Mouse (Mus musculus) myocyte (in vitro differentiated cells): Measurements from ENCODE around the gene Sag. TPM values are rescaled to one million over a fixed set of nuclear protein-coding genes. Genes with fewer than 3 reads are reported as not detected.

Source experiments
- H3K27me3 ChIP-seq: one replicate; pipeline ENCODE4 v1.6.1; 2011; ENCODE audit not compliant: control insufficient read depth, insufficient read depth, insufficient read length
- H3K36me3 ChIP-seq: one replicate; pipeline ENCODE4 v1.6.1; 2011; ENCODE audit not compliant: control insufficient read depth, insufficient read depth
- H3K4me2 ChIP-seq: one replicate; pipeline ENCODE4 v1.6.1; 2011; ENCODE audit warnings: low read depth, control low read depth
- H3K4me3 ChIP-seq: one replicate; pipeline ENCODE4 v1.5.1; 2011; ENCODE audit warnings: mild to moderate bottlenecking, control low read depth, moderate library complexity
- H3K79me2 ChIP-seq: one replicate; pipeline ENCODE4 v1.6.1; 2011; ENCODE audit not compliant: control insufficient read depth, insufficient read depth
- H3ac ChIP-seq: one replicate; pipeline ENCODE4 v1.6.1; 2011; ENCODE audit not compliant: control insufficient read depth, insufficient read length
- CEBPB ChIP-seq: IDR thresholded peaks from 2 replicates; pipeline ENCODE4 v1.6.1; 2011; ENCODE audit warnings: mild to moderate bottlenecking, moderate library complexity; ENCODE audit not compliant: poor library complexity, insufficient read depth, severe bottlenecking
- E2F4 ChIP-seq: IDR thresholded peaks from one replicate; pipeline ENCODE4 v1.6.1; 2011; ENCODE audit warnings: mild to moderate bottlenecking, control low read depth, moderate library complexity; ENCODE audit not compliant: insufficient read depth
- MAX ChIP-seq: IDR thresholded peaks from one replicate; pipeline ENCODE4 v1.6.1; 2011; ENCODE audit warnings: low read depth, mild to moderate bottlenecking, control low read depth
- MYOD1 ChIP-seq, 3 experiments: IDR thresholded peaks; one replicate each; pipeline ENCODE4 v1.6.1; 2011; ENCODE audit warnings: control low read depth in 2 of 3, low read depth in 2 of 3, mild to moderate bottlenecking in 2 of 3, moderate library complexity in 1 of 3; ENCODE audit not compliant: insufficient read length in 2 of 3, control insufficient read depth in 1 of 3
- MYOG ChIP-seq, 3 experiments: IDR thresholded peaks; one replicate each; pipeline ENCODE4 v1.6.1; 2011; ENCODE audit warnings: control low read depth in 2 of 3, low read depth in 2 of 3, mild to moderate bottlenecking in 2 of 3; ENCODE audit not compliant: insufficient read length in 2 of 3, control insufficient read depth in 1 of 3, insufficient read depth in 1 of 3
- POLR2A ChIP-seq: IDR thresholded peaks from one replicate; pipeline ENCODE4 v1.6.1; 2011; ENCODE audit warnings: low read depth, mild to moderate bottlenecking, control low read depth, moderate library complexity; ENCODE audit not compliant: insufficient read length
- POLR2AphosphoS2 ChIP-seq: IDR thresholded peaks from one replicate; pipeline ENCODE4 v1.6.1; 2011; ENCODE audit warnings: low read depth, control low read depth; ENCODE audit not compliant: insufficient read length
- SRF ChIP-seq: IDR thresholded peaks from one replicate; pipeline ENCODE4 v1.6.1; 2011; ENCODE audit warnings: low read depth; ENCODE audit not compliant: control insufficient read depth, insufficient read length
- TCF12 ChIP-seq: IDR thresholded peaks from one replicate; pipeline ENCODE4 v1.6.1; 2011; ENCODE audit warnings: mild to moderate bottlenecking, control low read depth; ENCODE audit not compliant: poor library complexity, insufficient read depth, severe bottlenecking
- TCF3 ChIP-seq: IDR thresholded peaks from one replicate; pipeline ENCODE4 v1.6.1; 2011; ENCODE audit warnings: low read depth, control low read depth; ENCODE audit not compliant: insufficient read length
- USF1 ChIP-seq: IDR thresholded peaks from one replicate; pipeline ENCODE4 v1.6.1; 2011; ENCODE audit warnings: low read depth, mild to moderate bottlenecking, control low read depth, moderate library complexity
- polyA plus RNA-seq: library from polyadenylated mRNA; unstranded; fragments of >200 nt; fragmentation: generic; extraction: Trizol; gene quantifications from one replicate; pipeline ENCODE4 v1.2.1, GENCODE M21; 2012; ENCODE audit warnings: missing spikeins

Gene Sag
- polyA plus RNA-seq, 1 experiment = 0.72 TPM

- TF ChIP-seq USF1 = no peak
- no peak for TF ChIP-seq MAX
- peak in 2 of 3 experiments; percentile 9 to 38 for TF ChIP-seq MYOG (IDR thresholded peaks at IDR 0.05; ENCODE audit: control insufficient read depth in 1 of 3, insufficient read depth in 1 of 3, insufficient read length in 2 of 3, low read depth in 2 of 3)
- TF ChIP-seq TCF3 = no peak
- peak in 2 of 3 experiments; percentile 5 to 67 for TF ChIP-seq MYOD1 (IDR thresholded peaks at IDR 0.05; ENCODE audit: control insufficient read depth in 1 of 3, insufficient read length in 2 of 3, low read depth in 2 of 3)
- TF ChIP-seq E2F4 = no peak
- H3K36me3 ChIP-seq = no peaks in the 10 kb centered on the region
- peaks cover 48% of the 10 kb centered on the region for H3K79me2 ChIP-seq
- H3K27me3 ChIP-seq = no peaks in the 10 kb centered on the region
- H3K4me2 ChIP-seq = peak overlapping the region; percentile 91
- peak overlapping the region; percentile 88 for H3ac ChIP-seq
- peak overlapping the region; percentile 84 for H3K4me3 ChIP-seq
These were observed 50.3 kb downstream of the Sag start for GRCm38 (mm10) chr1:87853601-87854361.

GRCm38 (mm10) chr1:87854411-87854810 is 50.9 kb downstream of the Sag start:
- peak overlapping the region; percentile 84 for H3K4me3 ChIP-seq
- H3K4me2 ChIP-seq = peak overlapping the region; percentile 91
- H3K36me3 ChIP-seq = no peaks in the 10 kb centered on the region
- peaks cover 54% of the 10 kb centered on the region for H3K79me2 ChIP-seq
- peak overlapping the region; percentile 88 for H3ac ChIP-seq
- no peaks in the 10 kb centered on the region for H3K27me3 ChIP-seq
- no peak for TF ChIP-seq POLR2A
- no peak for TF ChIP-seq TCF3
- no peak for TF ChIP-seq SRF
- peak in 2 of 3 experiments; percentile 22 to 61 for TF ChIP-seq MYOG (IDR thresholded peaks at IDR 0.05; ENCODE audit: control insufficient read depth in 1 of 3, insufficient read depth in 1 of 3, insufficient read length in 2 of 3, low read depth in 2 of 3)
- peak in 1 of 3 experiments; percentile 26 for TF ChIP-seq MYOD1 (IDR thresholded peaks at IDR 0.05; ENCODE audit: control insufficient read depth in 1 of 3, insufficient read length in 2 of 3, low read depth in 2 of 3)

GRCm38 (mm10) chr1:87854851-87855251 is 51.4 kb downstream of the Sag start:
- Histone ChIP-seq H3K36me3 (no peaks in the 10 kb centered on the region), H3K4me3 (peak overlapping the region; percentile 84), H3K4me2 (peak overlapping the region; percentile 91), H3K79me2 (peaks cover 59% of the 10 kb centered on the region), H3K27me3 (no peaks in the 10 kb centered on the region), H3ac (peak overlapping the region; percentile 88)
- TF ChIP-seq MYOG (IDR thresholded peaks at IDR 0.05; ENCODE audit: control insufficient read depth in 1 of 3, insufficient read depth in 1 of 3, insufficient read length in 2 of 3, low read depth in 2 of 3) (no peak), TCF3 (no peak), MAX (no peak), MYOD1 (IDR thresholded peaks at IDR 0.05; ENCODE audit: control insufficient read depth in 1 of 3, insufficient read length in 2 of 3, low read depth in 2 of 3) (no peak), POLR2AphosphoS2 (no peak), SRF (no peak)

GRCm38 (mm10) chr1:87855522-87855921 is 52.0 kb downstream of the Sag start:
- no peak for TF ChIP-seq MYOG (IDR thresholded peaks at IDR 0.05; ENCODE audit: control insufficient read depth in 1 of 3, insufficient read depth in 1 of 3, insufficient read length in 2 of 3, low read depth in 2 of 3)
- no peak for TF ChIP-seq POLR2AphosphoS2
- no peak for TF ChIP-seq SRF
- TF ChIP-seq MYOD1 (IDR thresholded peaks at IDR 0.05; ENCODE audit: control insufficient read depth in 1 of 3, insufficient read length in 2 of 3, low read depth in 2 of 3) = no peak
- TF ChIP-seq TCF12 = no peak
- TF ChIP-seq TCF3 = no peak
- no peak for TF ChIP-seq USF1
- TF ChIP-seq MAX = no peak
- no peak for TF ChIP-seq CEBPB
- H3K4me3 ChIP-seq = peak overlapping the region; percentile 84
- peak overlapping the region; percentile 91 for H3K4me2 ChIP-seq
- no peaks in the 10 kb centered on the region for H3K36me3 ChIP-seq
- no peaks in the 10 kb centered on the region for H3K27me3 ChIP-seq
- H3K79me2 ChIP-seq = peaks cover 65% of the 10 kb centered on the region
- H3ac ChIP-seq = no peak overlapping the region

GRCm38 (mm10) chr1:87856823-87857222 is 53.3 kb downstream of the Sag start:
- peaks cover 78% of the 10 kb centered on the region for H3K79me2 ChIP-seq
- H3K4me3 ChIP-seq = no peak overlapping the region
- H3ac ChIP-seq = no peak overlapping the region
- TF ChIP-seq TCF3 (no peak), USF1 (no peak), CEBPB (peak; percentile 68; the same call in 1 of the 2 replicates), MAX (no peak)
- peak overlapping the region; percentile 39 for H3K4me2 ChIP-seq
- no peaks in the 10 kb centered on the region for H3K27me3 ChIP-seq
- H3K36me3 ChIP-seq = no peaks in the 10 kb centered on the region
